Mouse (Mus musculus): ENCODE results near the gene Gm597.

Gm597 gene

GRCm38 (mm10) chr1:28780152-28780551, at the start of gene Gm597:
TSS of gene Gm597 (minus strand) at chr1:28780252.
- DNase-seq, result no peak

- DNase-seq, result no peak
Measured at GRCm38 (mm10) chr1:28807689-28808088, 27.6 kb upstream of the Gm597 start.

GRCm38 (mm10) chr1:28806618-28807017, 26.6 kb upstream of the Gm597 start:
- no peak for DNase-seq

- DNase-seq, result no peak
Measured at GRCm38 (mm10) chr1:28800881-28801280, 20.8 kb upstream of the Gm597 start.
